Mouse (Mus musculus) CH12.LX (cell line): ENCODE measurements at regions not wholly inside any gene's neighbourhood (a gene's known extent, or its start where the extent isn't known, plus 50 kb on each side); places are given as distances from the start of the nearest gene placed in this dataset.

Experiments
- DNase-seq: peaks from one replicate; pipeline ENCODE4 v3.0.0-alpha.2; 2013; ENCODE audit errors: extremely low read depth
- H3K27ac ChIP-seq: 2 replicates; pipeline ENCODE4 v1.5.1; 2012; ENCODE audit warnings: low read depth, mild to moderate bottlenecking, control low read depth, moderate library complexity; ENCODE audit not compliant: insufficient read depth
- H3K27me3 ChIP-seq: replicated peaks from 2 replicates; pipeline ENCODE3; 2012; ENCODE audit warnings: inconsistent platforms
- H3K36me3 ChIP-seq, 2 experiments: replicated peaks in 1 of 2; 2 replicates each; pipeline versions ENCODE3 to v1.6.1; 2012; ENCODE audit warnings: inconsistent platforms in 1 of 2, low read length in 1 of 2, mild to moderate bottlenecking in 1 of 2, mixed read lengths in 1 of 2, moderate library complexity in 1 of 2; ENCODE audit not compliant: control insufficient read depth in 1 of 2, insufficient read depth in 1 of 2
- H3K4me1 ChIP-seq, 2 experiments: 2 replicates each; pipeline ENCODE4 v1.6.1; 2012; ENCODE audit warnings: inconsistent platforms in 1 of 2, moderate library complexity in 1 of 2; ENCODE audit not compliant: insufficient read depth in 2 of 2, control insufficient read depth in 1 of 2
- H3K4me2 ChIP-seq: 2 replicates; pipeline ENCODE4 v1.6.1; 2012; ENCODE audit warnings: low read depth, mild to moderate bottlenecking, control low read depth; ENCODE audit not compliant: poor library complexity, insufficient read depth, severe bottlenecking
- H3K4me3 ChIP-seq, 3 experiments: fragments of 150-350 bp in 1 of 3; sonication (generic) in 1 of 3; replicated peaks in 1 of 3; 2 replicates each; pipeline versions ENCODE3 to v1.5.1; 2011 to 2012; ENCODE audit warnings: low read depth in 2 of 3, low read length in 2 of 3, mild to moderate bottlenecking in 2 of 3, moderate library complexity in 2 of 3, control low read depth in 1 of 3, improper control_type of control experiment in 1 of 3, inconsistent platforms in 1 of 3, mixed read lengths in 1 of 3; ENCODE audit not compliant: poor library complexity in 1 of 3
- H3K79me2 ChIP-seq: replicated peaks from 2 replicates; pipeline ENCODE4 v1.6.1; 2012; ENCODE audit warnings: mild to moderate bottlenecking, moderate library complexity; ENCODE audit not compliant: control insufficient read depth, poor library complexity, insufficient read depth, severe bottlenecking; ENCODE audit errors: extremely low read depth
- H3K9ac ChIP-seq: 2 replicates; pipeline ENCODE4 v1.6.1; 2012; ENCODE audit warnings: low read depth, mild to moderate bottlenecking, control low read depth, moderate library complexity; ENCODE audit not compliant: insufficient read depth
- H3K9me3 ChIP-seq: replicated peaks from 2 replicates; pipeline ENCODE3; 2012; ENCODE audit warnings: low read length, inconsistent platforms, mixed read lengths
- CTCF ChIP-seq, 2 experiments: IDR thresholded peaks in 1 of 2; conservative IDR thresholded peaks in 1 of 2; 2 replicates each; pipeline ENCODE4 v1.5.1; 2011 to 2012; ENCODE audit warnings: low read depth in 2 of 2, low read length in 2 of 2, improper control_type of control experiment in 1 of 2, inconsistent platforms in 1 of 2, mild to moderate bottlenecking in 1 of 2, moderate library complexity in 1 of 2
- E2F4 ChIP-seq: IDR thresholded peaks from 2 replicates; pipeline ENCODE4 v1.6.1; 2011; ENCODE audit warnings: low read depth, low read length, improper control_type of control experiment; ENCODE audit not compliant: insufficient replicate concordance
- ELF1 ChIP-seq: IDR thresholded peaks from 2 replicates; pipeline ENCODE4 v1.6.1; 2014; ENCODE audit warnings: low read depth, mild to moderate bottlenecking, inconsistent platforms, low read length, improper control_type of control experiment
- EP300 ChIP-seq: IDR thresholded peaks from 2 replicates; pipeline ENCODE4 v1.6.1; 2011; ENCODE audit warnings: low read length, improper control_type of control experiment
- HCFC1 ChIP-seq: IDR thresholded peaks from 2 replicates; pipeline ENCODE4 v1.6.1; 2012; ENCODE audit warnings: low read depth, mild to moderate bottlenecking, inconsistent platforms, low read length, improper control_type of control experiment
- JUN ChIP-seq: IDR thresholded peaks from 2 replicates; pipeline ENCODE4 v1.6.1; 2011; ENCODE audit warnings: low read depth, mild to moderate bottlenecking, low read length, improper control_type of control experiment, moderate library complexity; ENCODE audit not compliant: insufficient read depth
- JUND ChIP-seq: conservative IDR thresholded peaks from 2 replicates; pipeline ENCODE4 v1.6.1; 2011; ENCODE audit warnings: low read depth, low read length, improper control_type of control experiment
- KAT2A ChIP-seq: IDR thresholded peaks from 2 replicates; pipeline ENCODE4 v1.6.1; 2012; ENCODE audit warnings: low read length, improper control_type of control experiment, inconsistent platforms; ENCODE audit not compliant: insufficient replicate concordance
- MYC ChIP-seq: IDR thresholded peaks from 2 replicates; pipeline ENCODE4 v1.6.1; 2011; ENCODE audit warnings: low read depth, mild to moderate bottlenecking, improper control_type of control experiment, low read length
- NRF1 ChIP-seq: IDR thresholded peaks from 2 replicates; pipeline ENCODE4 v1.6.1; 2014; ENCODE audit warnings: low read depth, mild to moderate bottlenecking, inconsistent platforms, low read length, improper control_type of control experiment, moderate library complexity
- POLR2AphosphoS2 ChIP-seq: IDR thresholded peaks from 2 replicates; pipeline ENCODE4 v1.6.1; 2011; ENCODE audit warnings: low read depth, low read length, improper control_type of control experiment
- RCOR1 ChIP-seq: conservative IDR thresholded peaks from 2 replicates; pipeline ENCODE4 v1.6.1; 2012; ENCODE audit warnings: low read depth, mild to moderate bottlenecking, inconsistent platforms, low read length, improper control_type of control experiment
- SIN3A ChIP-seq: IDR thresholded peaks from 2 replicates; pipeline ENCODE4 v1.6.1; 2012; ENCODE audit warnings: low read length, improper control_type of control experiment, inconsistent platforms
- TCF12 ChIP-seq: IDR thresholded peaks from 2 replicates; pipeline ENCODE4 v1.6.1; 2014; ENCODE audit warnings: low read depth, mild to moderate bottlenecking, inconsistent platforms, low read length, improper control_type of control experiment
- ZC3H11A ChIP-seq: IDR thresholded peaks from 2 replicates; pipeline ENCODE4 v1.6.1; 2012; ENCODE audit warnings: low read depth, mild to moderate bottlenecking, inconsistent platforms, low read length, improper control_type of control experiment
- ZKSCAN1 ChIP-seq: IDR thresholded peaks from 2 replicates; pipeline ENCODE4 v1.6.1; 2012; ENCODE audit warnings: low read depth, inconsistent platforms, low read length, improper control_type of control experiment, borderline replicate concordance
- ZMIZ1 ChIP-seq: IDR thresholded peaks from 2 replicates; pipeline ENCODE4 v1.6.1; 2012; ENCODE audit warnings: low read depth, mild to moderate bottlenecking, inconsistent platforms, low read length, improper control_type of control experiment
- dilution Hi-C: fragments of 300-500 bp; cut with MboI; formaldehyde crosslinking; loops from 2 replicates; pipeline ENCODE4 v1.14.3; 2020; ENCODE audit warnings: low sequenced_read_pairs; ENCODE audit not compliant: extremely low pct_unique_long_range_greater_than_20kb, extremely low pct_ligation_motif_present
- in situ Hi-C: fragments of 300-500 bp; cut with MboI; formaldehyde crosslinking; loops from 3 replicates; pipeline ENCODE4 v1.14.3; 2019; ENCODE audit warnings: low sequenced_read_pairs, low pct_ligation_motif_present, low pct_unique_long_range_greater_than_20kb, mixed read lengths

DNA sequence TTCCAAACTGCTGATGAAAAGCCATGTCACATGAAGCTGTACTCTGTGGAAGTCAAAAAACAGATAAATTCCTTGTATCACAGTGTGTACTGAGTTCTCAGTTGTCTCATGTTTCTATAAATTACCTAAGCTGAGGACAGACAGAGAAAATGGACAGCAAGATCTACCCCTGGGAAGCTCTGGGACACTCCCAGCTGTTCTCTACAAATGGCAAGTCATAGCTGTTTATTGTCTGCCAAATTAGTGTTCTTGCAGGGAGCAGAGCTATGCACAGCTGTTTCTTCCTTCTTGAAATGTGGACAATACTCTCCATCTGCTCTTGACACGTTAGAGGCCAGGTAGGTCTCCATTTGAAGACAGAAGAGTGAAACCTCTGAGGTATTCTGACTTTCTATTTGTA is 524.0 kb upstream of the Sox11 start:
- in situ Hi-C loops = no loop called here
- Histone ChIP-seq H3K36me3 (no peaks in the 10 kb centered on the region), H3K4me3 (no peak overlapping the region), H3K4me2 (no peak overlapping the region), H3K4me1 (no peaks in the 10 kb centered on the region), H3K27me3 (no peaks in the 10 kb centered on the region), H3K27ac (no peak overlapping the region), H3K9ac (no peak overlapping the region), H3K9me3 (peaks cover 59% of the 10 kb centered on the region), H3K79me2 (no peaks in the 10 kb centered on the region)
- dilution Hi-C loops = no loop called here
- TF ChIP-seq ZC3H11A (no peak), RCOR1 (no peak), SIN3A (no peak), ZMIZ1 (no peak), POLR2AphosphoS2 (no peak), JUN (no peak), MYC (no peak), KAT2A (no peak), ELF1 (no peak), EP300 (no peak), NRF1 (no peak), JUND (no peak), TCF12 (no peak), ZKSCAN1 (no peak), HCFC1 (no peak)
- no peak for DNase-seq

DNA sequence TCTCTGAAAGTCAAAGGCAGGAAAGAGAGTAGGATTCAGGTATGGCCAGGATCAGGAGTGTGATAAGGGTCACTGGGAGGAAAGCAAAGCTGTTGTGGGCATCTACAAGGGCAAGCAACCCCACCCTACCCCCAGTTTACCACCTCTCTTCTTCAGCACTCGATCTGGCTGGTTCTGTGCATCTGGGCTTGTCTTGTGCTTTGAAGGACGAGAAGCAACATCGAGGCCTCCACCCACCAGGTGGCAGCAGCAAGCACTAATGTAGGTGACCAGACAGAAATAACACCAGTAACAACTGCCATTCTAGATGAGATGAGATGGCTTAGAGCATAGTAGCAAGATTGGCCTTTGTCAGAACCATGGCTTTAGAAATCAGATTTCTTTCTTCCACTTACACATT is 507.2 kb upstream of the Sox11 start:
- H3K79me2 ChIP-seq = no peaks in the 10 kb centered on the region
- H3K4me2 ChIP-seq = no peak overlapping the region
- TF ChIP-seq JUND (no peak), TCF12 (no peak), NRF1 (no peak), E2F4 (no peak), CTCF (conservative IDR thresholded peaks at IDR 0.05 in 1 of 2, IDR thresholded peaks at IDR 0.05 in 1 of 2; ENCODE audit: low read depth in 2 of 2, low read length in 2 of 2) (0 out of 4 replicates have a peak, but pooled peaks of 1 of the 2 experiments have one; percentile 1)
- H3K27me3 ChIP-seq = no peaks in the 10 kb centered on the region
- no peaks in the 10 kb centered on the region for H3K36me3 ChIP-seq
- H3K27ac ChIP-seq = no peak overlapping the region
- peaks cover 79% of the 10 kb centered on the region for H3K9me3 ChIP-seq
- no peak for DNase-seq
- H3K4me1 ChIP-seq = no peaks in the 10 kb centered on the region
- H3K4me3 ChIP-seq = peak overlapping the region in 1 of 3 experiments; percentile 17
- dilution Hi-C loops (no loop called here), in situ Hi-C loops (no loop called here)
- H3K9ac ChIP-seq = no peak overlapping the region
